ENCODE assay signal across 15 mouse cellular contexts in the genomic region with DNA sequence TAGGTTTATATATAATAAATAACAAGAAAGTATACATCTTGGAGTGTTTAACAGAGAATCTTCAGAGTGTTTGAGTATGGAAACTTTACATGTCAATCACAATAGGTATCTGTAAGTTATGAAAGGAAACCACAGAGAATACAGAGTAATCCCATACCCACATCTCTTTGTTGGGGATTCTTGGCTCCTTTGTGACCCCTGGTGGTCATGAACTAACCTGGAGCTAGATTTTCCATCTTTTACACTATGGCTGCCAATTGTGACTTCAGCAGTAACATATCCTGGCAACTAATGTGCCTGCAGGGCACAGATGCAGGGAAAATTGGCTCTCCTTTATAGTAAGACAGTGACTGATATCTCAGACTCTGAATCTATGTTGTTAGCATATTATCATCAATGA.
A peak's percentile ranks its signal among the peaks of the same experiment; 100 is the strongest.
DNase-seq lines count a peak whose midpoint lies in the region; ATAC-seq lines count a peak whose summit lies in the region.
"Had no signal": no experiment of that assay in that cellular context is flagged by ENCODE, and none has a peak within 500 bp of the region (broad histone marks: within the 10 kb centered on the region; RNA-seq: fewer than 3 reads in every experiment).

No protein-coding gene starts in this region.

- DNase-seq in 3T3-L1 (ENCODE audit: low read depth, low spot score) (peak; percentile 17), ES-CJ7 (ENCODE audit: low read depth, low spot score) (peak; percentile 27)
- DNase-seq in thymus, postnatal 0 days (ENCODE audit: low spot score), result peak; percentile 15
- no peak for DNase-seq in layer of hippocampus, postnatal 10 days (ENCODE audit: low spot score in 2 of 2)
- no peak for DNase-seq in layer of hippocampus, adult 9-10 months (ENCODE audit: low spot score)
- DNase-seq in lung, postnatal 14 days, result no peak
- no peak for DNase-seq in gastrocnemius, adult 8-10 months (ENCODE audit: low spot score in 2 of 2)
- DNase-seq: cerebellum, adult 9-11 months; gastrocnemius, postnatal 36 days; layer of hippocampus, postnatal 36 days; midbrain, embryonic 14.5 days had no signal

- 0 out of 2 replicates have a peak, but pooled peaks have one; percentile 20 for ATAC-seq in granulocyte monocyte progenitor cell, adult 5-6 weeks (replicated peaks; ENCODE audit: poor library complexity, severe bottlenecking)
- ATAC-seq: forebrain, embryonic 13.5 days; intestine, postnatal 0 days; lung, postnatal 0 days had no signal

Comparison
In these comparisons a context has a peak if more than half of its experiments do, and no peak if none do; other contexts are left out.
1. DNase-seq: peak in 3T3-L1 (single experiment), ES-CJ7 (single experiment) and thymus, postnatal 0 days (single experiment); none in layer of hippocampus, postnatal 10 days (0 of 2), layer of hippocampus, adult 9-10 months (single experiment), lung, postnatal 14 days (single experiment) and gastrocnemius, adult 8-10 months (0 of 2).